Mouse (Mus musculus): Measurements from ENCODE around the gene Adgrf1. TPM values are rescaled to one million over a fixed set of nuclear protein-coding genes. Genes with fewer than 3 reads are reported as not detected.

The Adgrf1 gene
- polyA plus RNA-seq, 1 experiment, result not detected

DNA sequence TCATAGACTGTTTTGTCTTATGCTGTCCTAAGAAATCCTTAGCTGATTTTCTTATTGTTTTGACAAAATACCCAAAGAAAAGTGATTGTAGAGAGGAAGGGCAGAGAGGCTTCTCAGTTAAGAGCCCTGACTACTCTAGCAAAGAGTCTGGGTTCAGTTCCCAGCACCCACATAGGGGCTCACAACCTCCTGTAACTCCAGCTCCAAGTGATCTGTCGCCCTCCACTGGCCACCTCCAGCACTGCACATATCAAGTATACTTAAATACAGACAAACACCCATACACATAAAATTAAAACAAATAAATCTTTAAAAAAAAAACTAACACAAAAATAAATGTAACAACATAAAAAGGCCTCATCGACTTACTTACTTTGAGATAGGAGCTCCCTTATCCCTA lies 3.5 kb upstream of the Adgrf1 start:
- Histone ChIP-seq H3ac (ENCODE audit: control insufficient read depth, insufficient read length, low read depth) (no peak overlapping the region), H3K36me3 (ENCODE audit: control insufficient read depth, insufficient read depth) (no peaks in the 10 kb centered on the region), H3K4me3 (ENCODE audit: insufficient read depth, poor library complexity, severe bottlenecking) (no peak overlapping the region), H3K27me3 (ENCODE audit: control insufficient read depth, insufficient read depth, insufficient read length) (no peaks in the 10 kb centered on the region), H3K79me2 (ENCODE audit: control insufficient read depth, insufficient read depth) (no peaks in the 10 kb centered on the region), H3K79me3 (ENCODE audit: low read depth) (no peaks in the 10 kb centered on the region)
- TF ChIP-seq MYOD1 (IDR thresholded peaks at IDR 0.05; ENCODE audit: control insufficient read depth, insufficient read length, low read depth), result no peak
- TF ChIP-seq MAX (IDR thresholded peaks at IDR 0.05), result no peak
- no peak for TF ChIP-seq CTCF (IDR thresholded peaks at IDR 0.05; ENCODE audit: control insufficient read depth, insufficient read depth, insufficient read length)
- no peak for TF ChIP-seq MYOG (IDR thresholded peaks at IDR 0.05; ENCODE audit: control insufficient read depth, extremely low read depth, insufficient read length)
- no peak for TF ChIP-seq CEBPB (IDR thresholded peaks at IDR 0.05; ENCODE audit: low read depth)
- no peak for TF ChIP-seq USF1 (IDR thresholded peaks at IDR 0.05; ENCODE audit: low read depth)
- TF ChIP-seq FOSL1 (IDR thresholded peaks at IDR 0.05; ENCODE audit: insufficient read depth, low read length, poor library complexity, severe bottlenecking), result no peak

DNA sequence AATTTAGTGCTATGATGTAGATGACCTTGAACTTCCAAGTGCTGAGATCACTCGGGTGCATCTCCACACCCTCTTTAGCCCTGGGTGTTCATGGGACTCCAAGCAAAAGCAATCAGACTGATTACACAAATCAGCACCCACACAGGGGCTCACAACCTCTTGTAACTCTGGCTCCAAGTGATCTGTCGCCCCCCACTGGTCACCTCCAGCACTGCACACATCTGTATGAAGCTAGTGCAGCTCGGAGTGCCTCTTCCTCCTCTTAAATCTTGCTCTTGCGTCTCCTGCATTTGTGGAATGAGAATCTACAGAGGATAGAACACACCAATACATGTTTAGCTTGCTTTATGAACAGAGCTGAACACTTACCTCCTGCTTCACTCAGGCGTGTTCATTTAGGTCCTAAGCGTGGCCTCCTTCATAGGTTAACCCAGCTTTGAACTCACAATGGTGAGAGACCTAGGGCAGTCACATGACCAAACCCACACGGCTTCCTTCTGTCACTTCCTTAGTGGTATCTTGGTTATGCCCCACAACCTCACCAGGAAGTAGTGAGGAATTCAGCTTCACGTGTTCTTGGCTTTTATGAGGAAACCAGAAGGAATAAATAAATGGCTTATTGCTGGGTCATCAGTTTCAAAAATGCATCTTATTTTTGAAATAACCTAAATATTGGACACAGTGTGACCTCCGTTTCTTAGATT lies 2.9 kb upstream of the Adgrf1 start:
- TF ChIP-seq MYOG (IDR thresholded peaks at IDR 0.05; ENCODE audit: control insufficient read depth, extremely low read depth, insufficient read length) (no peak), FOSL1 (IDR thresholded peaks at IDR 0.05; ENCODE audit: insufficient read depth, low read length, poor library complexity, severe bottlenecking) (no peak), USF1 (IDR thresholded peaks at IDR 0.05; ENCODE audit: low read depth) (no peak), MAX (IDR thresholded peaks at IDR 0.05) (no peak), CTCF (IDR thresholded peaks at IDR 0.05; ENCODE audit: control insufficient read depth, insufficient read depth, insufficient read length) (no peak), CEBPB (IDR thresholded peaks at IDR 0.05; ENCODE audit: low read depth) (no peak), MYOD1 (IDR thresholded peaks at IDR 0.05; ENCODE audit: control insufficient read depth, insufficient read length, low read depth) (no peak)
- Histone ChIP-seq H3K27me3 (ENCODE audit: control insufficient read depth, insufficient read depth, insufficient read length) (no peaks in the 10 kb centered on the region), H3K36me3 (ENCODE audit: control insufficient read depth, insufficient read depth) (no peaks in the 10 kb centered on the region), H3K79me3 (ENCODE audit: low read depth) (no peaks in the 10 kb centered on the region), H3ac (ENCODE audit: control insufficient read depth, insufficient read length, low read depth) (no peak overlapping the region), H3K79me2 (ENCODE audit: control insufficient read depth, insufficient read depth) (no peaks in the 10 kb centered on the region), H3K4me3 (ENCODE audit: insufficient read depth, poor library complexity, severe bottlenecking) (no peak overlapping the region)

DNA sequence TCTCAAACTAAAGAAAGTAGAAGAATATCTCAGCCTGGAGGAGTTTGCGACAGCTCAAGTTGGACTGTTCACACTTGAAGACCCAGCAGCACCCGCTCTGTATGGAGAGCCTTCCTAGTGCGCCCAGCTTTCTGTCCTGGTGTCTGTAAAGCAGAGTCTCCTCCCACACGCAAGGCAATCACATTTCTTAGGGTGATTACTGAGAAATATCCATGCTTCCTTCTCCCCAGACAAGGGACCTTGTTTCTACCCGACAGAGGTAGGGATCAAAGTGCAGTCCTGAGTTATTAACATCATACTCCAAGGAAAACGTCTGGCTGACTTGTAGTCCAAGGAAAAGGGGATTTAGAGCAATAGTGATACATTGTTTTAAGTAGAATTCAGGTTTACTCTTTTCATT lies 6.1 kb downstream of the Adgrf1 start:
- H3K27me3 ChIP-seq (ENCODE audit: control insufficient read depth, insufficient read depth, insufficient read length), result no peaks in the 10 kb centered on the region
- no peak for TF ChIP-seq CEBPB (IDR thresholded peaks at IDR 0.05; ENCODE audit: low read depth)
- no peaks in the 10 kb centered on the region for H3K36me3 ChIP-seq (ENCODE audit: control insufficient read depth, insufficient read depth)
- no peaks in the 10 kb centered on the region for H3K79me2 ChIP-seq (ENCODE audit: control insufficient read depth, insufficient read depth)
- H3K79me3 ChIP-seq (ENCODE audit: low read depth), result no peaks in the 10 kb centered on the region
- no peak overlapping the region for H3ac ChIP-seq (ENCODE audit: control insufficient read depth, insufficient read length, low read depth)
- no peak overlapping the region for H3K4me3 ChIP-seq (ENCODE audit: insufficient read depth, poor library complexity, severe bottlenecking)

DNA sequence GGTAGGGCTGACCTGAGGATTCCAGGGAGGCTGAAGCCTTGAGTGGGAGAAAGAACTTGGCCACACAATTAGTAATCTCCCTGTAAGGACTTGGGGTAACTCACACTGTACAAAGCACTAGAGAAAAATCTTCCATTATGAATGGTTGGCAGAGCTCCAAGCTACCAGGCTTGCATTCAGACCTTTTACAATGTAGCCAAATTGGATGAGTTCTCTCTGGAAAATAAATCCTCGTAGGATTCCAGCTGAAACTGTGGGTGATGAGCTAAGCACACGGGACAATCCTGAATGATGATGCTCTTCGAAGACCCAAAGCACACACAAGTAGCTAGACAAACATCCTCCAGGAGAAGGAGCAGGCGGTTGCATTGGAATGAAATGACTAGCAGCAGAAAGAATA lies 7.1 kb downstream of the Adgrf1 start:
- H3K36me3 ChIP-seq (ENCODE audit: control insufficient read depth, insufficient read depth), result no peaks in the 10 kb centered on the region
- H3ac ChIP-seq (ENCODE audit: control insufficient read depth, insufficient read length, low read depth), result no peak overlapping the region
- H3K27me3 ChIP-seq (ENCODE audit: control insufficient read depth, insufficient read depth, insufficient read length), result no peaks in the 10 kb centered on the region
- H3K79me2 ChIP-seq (ENCODE audit: control insufficient read depth, insufficient read depth), result no peaks in the 10 kb centered on the region
- no peaks in the 10 kb centered on the region for H3K79me3 ChIP-seq (ENCODE audit: low read depth)
- TF ChIP-seq CEBPB (IDR thresholded peaks at IDR 0.05; ENCODE audit: low read depth), result no peak
- TF ChIP-seq FOSL1 (IDR thresholded peaks at IDR 0.05; ENCODE audit: insufficient read depth, low read length, poor library complexity, severe bottlenecking), result no peak
- no peak for TF ChIP-seq MYOD1 (IDR thresholded peaks at IDR 0.05; ENCODE audit: control insufficient read depth, insufficient read length, low read depth)
- no peak for TF ChIP-seq MAX (IDR thresholded peaks at IDR 0.05)
- TF ChIP-seq MYOG (IDR thresholded peaks at IDR 0.05; ENCODE audit: control insufficient read depth, extremely low read depth, insufficient read length), result no peak
- TF ChIP-seq USF1 (IDR thresholded peaks at IDR 0.05; ENCODE audit: low read depth), result no peak
- no peak for TF ChIP-seq CTCF (IDR thresholded peaks at IDR 0.05; ENCODE audit: control insufficient read depth, insufficient read depth, insufficient read length)
- no peak overlapping the region for H3K4me3 ChIP-seq (ENCODE audit: insufficient read depth, poor library complexity, severe bottlenecking)

DNA sequence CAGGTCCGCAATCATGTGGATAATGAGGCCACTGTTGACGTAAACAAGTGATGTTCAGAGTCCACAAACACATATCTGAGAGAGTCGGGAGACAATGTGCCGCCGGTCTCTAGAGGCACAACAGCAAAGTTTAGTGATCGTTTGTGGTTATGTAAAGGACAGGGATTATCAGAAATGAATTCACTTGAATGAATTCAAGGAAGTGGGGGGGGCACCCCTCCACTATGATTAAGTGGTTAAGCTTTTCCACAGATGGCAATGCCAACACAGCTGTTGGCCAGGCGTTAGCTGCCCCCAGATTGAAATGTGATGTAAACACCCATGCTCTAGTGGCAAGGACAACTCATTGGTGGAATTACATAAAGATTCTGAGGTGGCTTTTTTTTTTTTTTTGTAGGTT lies 9.5 kb downstream of the Adgrf1 start:
- Histone ChIP-seq H3K36me3 (ENCODE audit: control insufficient read depth, insufficient read depth) (no peaks in the 10 kb centered on the region), H3ac (ENCODE audit: control insufficient read depth, insufficient read length, low read depth) (no peak overlapping the region), H3K79me3 (ENCODE audit: low read depth) (no peaks in the 10 kb centered on the region), H3K79me2 (ENCODE audit: control insufficient read depth, insufficient read depth) (no peaks in the 10 kb centered on the region), H3K4me3 (ENCODE audit: insufficient read depth, poor library complexity, severe bottlenecking) (no peak overlapping the region), H3K27me3 (ENCODE audit: control insufficient read depth, insufficient read depth, insufficient read length) (no peaks in the 10 kb centered on the region)
- no peak for TF ChIP-seq USF1 (IDR thresholded peaks at IDR 0.05; ENCODE audit: low read depth)

DNA sequence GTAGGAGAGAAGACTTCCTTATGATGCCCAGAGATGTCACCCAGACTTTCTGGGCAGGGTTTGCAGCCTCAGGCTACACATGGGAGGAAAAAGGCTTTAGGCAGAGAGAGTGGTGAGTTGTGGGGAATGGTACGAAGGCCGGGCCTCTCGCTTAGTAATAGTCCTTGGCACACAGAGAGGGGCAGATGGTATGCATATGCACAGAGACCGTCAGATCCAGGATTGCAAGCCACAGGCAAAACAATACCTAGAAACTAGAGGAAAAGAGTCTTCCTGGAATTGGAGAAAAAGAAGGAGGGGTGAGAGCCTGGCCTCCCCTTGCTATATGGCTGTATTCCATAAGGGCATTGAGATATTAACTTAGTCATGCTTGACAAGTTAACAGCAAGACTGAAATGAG lies 12.2 kb downstream of the Adgrf1 start:
- Histone ChIP-seq H3K79me2 (ENCODE audit: control insufficient read depth, insufficient read depth) (no peaks in the 10 kb centered on the region), H3K36me3 (ENCODE audit: control insufficient read depth, insufficient read depth) (no peaks in the 10 kb centered on the region), H3K4me3 (ENCODE audit: insufficient read depth, poor library complexity, severe bottlenecking) (no peak overlapping the region), H3ac (ENCODE audit: control insufficient read depth, insufficient read length, low read depth) (no peak overlapping the region), H3K79me3 (ENCODE audit: low read depth) (no peaks in the 10 kb centered on the region), H3K27me3 (ENCODE audit: control insufficient read depth, insufficient read depth, insufficient read length) (no peaks in the 10 kb centered on the region)
- TF ChIP-seq MYOD1 (IDR thresholded peaks at IDR 0.05; ENCODE audit: control insufficient read depth, insufficient read length, low read depth) (no peak), CTCF (IDR thresholded peaks at IDR 0.05; ENCODE audit: control insufficient read depth, insufficient read depth, insufficient read length) (no peak), USF1 (IDR thresholded peaks at IDR 0.05; ENCODE audit: low read depth) (no peak), MYOG (IDR thresholded peaks at IDR 0.05; ENCODE audit: control insufficient read depth, extremely low read depth, insufficient read length) (no peak), MAX (IDR thresholded peaks at IDR 0.05) (no peak)
